Mouse (Mus musculus) splenic B cell, adult 2 months (primary cell): Measurements from ENCODE around the gene Gm17387.

ENCODE experiments used
- DNase-seq: peaks from one replicate; pipeline ENCODE4 v3.0.0-alpha.2; 2011; ENCODE audit warnings: low read depth, low spot score
- H3K27me3 ChIP-seq: 2 replicates; pipeline ENCODE4 v1.6.1; 2012; ENCODE audit warnings: mild to moderate bottlenecking, low read length, moderate library complexity, mixed read lengths; ENCODE audit not compliant: control insufficient read depth, poor library complexity, insufficient read depth, severe bottlenecking
- H3K36me3 ChIP-seq: 2 replicates; pipeline ENCODE4 v1.6.1; 2012; ENCODE audit warnings: mild to moderate bottlenecking, low read length, moderate library complexity, mixed read lengths; ENCODE audit not compliant: control insufficient read depth, poor library complexity, insufficient read depth, severe bottlenecking

Gene Gm17387

GRCm38 (mm10) chr7:141051060-141051685 is 22.2 kb downstream of the Gm17387 start:
- no peaks in the 10 kb centered on the region for H3K36me3 ChIP-seq
- DNase-seq, result no peak
- no peaks in the 10 kb centered on the region for H3K27me3 ChIP-seq

DNA sequence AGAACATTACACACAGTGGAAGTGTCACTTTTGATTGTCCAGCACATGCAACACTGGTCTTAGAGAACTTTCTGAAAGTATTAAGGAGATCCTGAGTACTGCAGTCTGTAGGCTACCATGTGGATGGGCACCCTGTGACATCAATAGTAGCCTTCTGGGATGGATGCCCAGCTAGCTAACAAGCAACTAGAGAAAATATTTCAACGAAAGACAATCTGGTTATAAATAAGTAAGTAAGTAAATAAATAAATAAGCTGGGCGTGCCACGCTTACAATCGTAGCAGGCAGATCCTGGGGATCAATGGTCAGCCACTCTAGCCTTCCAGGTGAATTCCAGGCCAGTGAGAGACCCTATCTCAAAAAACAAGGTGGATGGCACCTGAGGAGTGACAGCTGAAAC is 23.1 kb downstream of the Gm17387 start:
- no peaks in the 10 kb centered on the region for H3K27me3 ChIP-seq

DNA sequence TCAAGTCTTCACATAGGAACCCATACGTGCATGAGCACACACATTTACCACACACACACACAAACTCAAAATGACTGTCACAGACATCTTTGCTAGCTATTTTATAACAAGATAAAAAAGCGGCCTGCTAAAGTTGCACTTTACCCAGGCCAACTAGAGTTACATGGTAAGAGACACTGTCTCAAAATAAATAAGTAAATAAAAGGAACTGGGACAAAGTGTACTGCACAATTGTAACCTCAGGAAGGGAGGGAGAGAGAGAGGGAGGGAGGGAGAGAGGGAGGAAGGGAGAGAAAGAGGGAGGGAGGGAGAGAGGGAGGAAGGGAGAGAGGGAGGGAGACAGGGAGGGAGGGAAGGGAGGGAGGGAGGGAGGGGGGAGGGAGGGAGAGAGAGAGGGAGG is 23.5 kb downstream of the Gm17387 start:
- H3K27me3 ChIP-seq, result no peaks in the 10 kb centered on the region
- H3K36me3 ChIP-seq, result no peaks in the 10 kb centered on the region
- DNase-seq, result no peak

More for the DNA sequence above, 23.1 kb downstream of the Gm17387 start:
- DNase-seq, result no peak
- H3K36me3 ChIP-seq, result no peaks in the 10 kb centered on the region

DNA sequence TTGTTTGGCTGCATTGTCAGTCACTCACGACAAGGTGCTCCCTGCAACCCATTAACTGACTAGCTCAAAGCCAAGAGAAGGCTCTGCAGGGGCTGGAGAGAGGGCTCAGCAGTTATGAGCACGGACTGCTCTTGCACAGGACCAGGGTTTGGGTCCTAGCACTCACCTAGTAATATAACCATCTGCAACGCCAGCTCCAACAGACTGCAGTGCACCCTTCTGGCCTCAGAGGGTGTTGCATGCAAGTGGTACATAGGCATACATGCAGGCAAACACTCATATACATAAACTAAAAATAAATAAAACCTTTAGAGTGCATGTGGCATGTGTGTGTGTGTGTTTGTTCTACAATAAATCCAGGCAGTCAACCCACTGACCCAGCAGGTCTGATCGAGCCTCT is 26.9 kb downstream of the Gm17387 start:
- Histone ChIP-seq H3K36me3 (no peaks in the 10 kb centered on the region), H3K27me3 (no peaks in the 10 kb centered on the region)
- DNase-seq, result no peak

- DNase-seq, result peak; percentile 36
- Histone ChIP-seq H3K27me3 (no peaks in the 10 kb centered on the region), H3K36me3 (no peaks in the 10 kb centered on the region)
These were observed 28.0 kb downstream of the Gm17387 start for GRCm38 (mm10) chr7:141056976-141057375.

DNA sequence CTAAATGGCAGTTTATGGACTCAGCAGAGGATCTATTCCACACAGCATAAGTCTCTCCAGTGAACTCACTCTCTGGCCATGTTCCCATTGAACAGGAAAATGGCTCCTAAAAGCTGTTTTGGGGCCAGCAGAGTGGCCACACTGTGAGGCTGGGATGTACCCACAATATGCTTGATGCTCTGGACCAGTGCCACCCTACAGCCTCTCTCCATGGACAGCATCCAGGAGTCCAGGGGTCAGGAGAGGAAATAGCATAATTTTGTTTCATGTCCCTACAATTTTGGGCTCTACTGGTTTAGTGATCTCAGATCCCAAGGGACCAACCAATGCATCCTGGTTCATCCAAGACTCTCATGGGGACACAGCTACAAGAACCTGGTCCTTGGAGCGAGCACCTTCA is 28.6 kb downstream of the Gm17387 start:
- DNase-seq, result no peak
- Histone ChIP-seq H3K36me3 (no peaks in the 10 kb centered on the region), H3K27me3 (no peaks in the 10 kb centered on the region)

GRCm38 (mm10) chr7:141058601-141059341 is 29.8 kb downstream of the Gm17387 start:
- Histone ChIP-seq H3K27me3 (no peaks in the 10 kb centered on the region), H3K36me3 (no peaks in the 10 kb centered on the region)
- peak; percentile 35 for DNase-seq

DNA sequence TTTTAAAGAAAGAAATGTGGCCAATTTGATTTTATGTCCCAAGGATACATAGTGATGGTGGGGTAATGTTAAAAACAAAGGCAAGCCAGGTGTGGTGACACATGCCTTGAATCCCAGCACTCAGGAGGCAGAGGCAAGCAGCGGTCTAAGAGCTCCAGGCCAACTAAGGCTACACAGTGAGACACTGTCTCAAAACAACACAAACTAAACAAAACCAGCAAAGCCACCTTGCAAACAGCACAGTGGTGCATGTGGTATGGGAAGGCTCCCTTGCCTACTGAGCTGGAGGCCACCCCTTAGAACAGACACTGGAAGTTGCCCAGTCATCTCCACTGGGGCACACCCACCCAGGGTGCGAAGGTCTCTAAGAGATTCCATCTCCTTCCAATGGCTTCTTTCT is 31.0 kb downstream of the Gm17387 start:
- H3K36me3 ChIP-seq, result no peaks in the 10 kb centered on the region
- no peaks in the 10 kb centered on the region for H3K27me3 ChIP-seq
- no peak for DNase-seq

- Histone ChIP-seq H3K36me3 (no peaks in the 10 kb centered on the region), H3K27me3 (no peaks in the 10 kb centered on the region)
- DNase-seq, result peak; percentile 25
These were observed 31.7 kb downstream of the Gm17387 start, which contains the start of gene B4galnt4 for GRCm38 (mm10) chr7:141060426-141061242. B4galnt4 (plus strand) TSS chr7:141061104.

GRCm38 (mm10) chr7:141061269-141061692 is 32.4 kb downstream of the Gm17387 start:
- no peaks in the 10 kb centered on the region for H3K27me3 ChIP-seq
- no peak for DNase-seq
- H3K36me3 ChIP-seq, result no peaks in the 10 kb centered on the region

DNA sequence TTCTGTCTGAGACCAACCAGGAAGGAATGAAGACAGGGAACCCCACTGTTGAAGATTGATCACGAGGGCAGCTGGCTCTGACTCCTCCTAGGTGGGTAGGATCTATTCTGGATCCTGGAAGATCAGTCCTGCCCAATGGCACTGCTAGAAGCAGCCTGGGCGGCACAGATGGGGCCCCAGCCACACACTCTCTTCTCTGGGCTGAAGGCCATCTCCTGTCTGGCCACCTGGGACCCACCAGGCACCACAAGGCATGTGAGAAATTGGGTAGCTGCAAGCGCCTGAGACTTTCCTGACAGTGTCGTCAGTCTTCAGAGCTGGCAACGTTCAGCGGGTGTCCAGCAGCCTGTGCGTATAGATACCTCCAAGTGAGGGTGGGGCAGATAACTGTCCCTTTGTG is 33.6 kb downstream of the Gm17387 start:
- no peak for DNase-seq
- Histone ChIP-seq H3K27me3 (no peaks in the 10 kb centered on the region), H3K36me3 (no peaks in the 10 kb centered on the region)

DNA sequence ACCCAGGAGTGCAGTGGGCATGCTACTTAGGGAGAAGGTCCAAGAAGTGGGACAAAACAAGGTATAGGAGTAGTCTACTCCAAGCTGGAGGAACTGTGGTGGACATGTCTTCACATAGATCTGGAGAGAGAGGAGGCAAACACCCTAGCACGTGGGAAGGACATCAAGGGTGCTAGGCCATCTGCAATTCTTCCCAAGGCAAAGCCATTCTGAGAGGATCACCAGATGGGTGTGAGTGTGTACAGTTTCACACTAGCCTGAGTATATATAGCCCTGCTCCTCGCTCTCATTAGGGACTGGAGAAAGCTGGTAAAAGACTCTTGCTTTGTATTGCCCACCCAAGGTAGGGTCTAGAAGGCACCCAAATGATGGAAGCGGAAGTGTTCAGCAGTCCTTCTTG is 34.4 kb downstream of the Gm17387 start:
- Histone ChIP-seq H3K36me3 (no peaks in the 10 kb centered on the region), H3K27me3 (no peaks in the 10 kb centered on the region)
- no peak for DNase-seq

DNA sequence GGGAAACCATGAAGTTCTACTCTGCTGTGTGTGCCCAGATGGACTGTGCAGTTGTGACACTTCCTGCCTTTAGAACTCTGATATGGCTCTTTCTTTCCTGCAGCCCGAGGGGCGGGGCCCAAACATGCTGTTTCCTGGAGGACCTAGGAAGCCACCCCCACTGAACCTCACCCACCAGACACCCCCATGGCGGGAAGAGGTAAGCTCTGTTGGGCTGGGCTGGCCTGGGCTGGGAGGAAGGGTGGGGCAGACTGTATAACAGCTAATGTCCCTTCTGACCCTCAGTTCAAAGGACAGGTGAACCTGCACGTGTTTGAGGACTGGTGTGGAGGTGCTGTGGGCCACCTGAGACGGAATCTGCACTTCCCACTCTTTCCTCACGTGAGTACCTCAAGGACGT is 35.2 kb downstream of the Gm17387 start:
- no peaks in the 10 kb centered on the region for H3K27me3 ChIP-seq
- no peak for DNase-seq

DNA sequence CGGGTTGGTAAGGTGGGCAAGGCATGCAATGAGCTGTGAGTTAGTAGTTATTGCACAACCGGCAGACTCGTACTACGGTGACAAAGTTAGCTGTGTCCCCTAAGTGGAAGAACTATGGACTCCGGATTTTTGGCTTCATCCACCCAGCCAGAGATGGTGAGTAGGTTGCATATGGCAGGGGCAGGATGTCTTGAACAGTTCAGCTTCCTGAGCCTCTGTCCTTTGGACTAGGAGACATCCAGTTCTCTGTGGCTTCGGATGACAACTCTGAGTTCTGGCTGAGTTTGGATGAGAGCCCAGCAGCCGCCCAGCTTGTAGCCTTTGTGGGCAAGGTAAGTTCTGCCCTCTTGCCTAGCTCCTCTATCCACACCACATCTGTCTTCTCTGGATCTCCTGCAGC is 35.6 kb downstream of the Gm17387 start:
- DNase-seq, result no peak
- H3K27me3 ChIP-seq, result no peaks in the 10 kb centered on the region

More for the DNA sequence above, 35.2 kb downstream of the Gm17387 start:
- H3K36me3 ChIP-seq, result no peaks in the 10 kb centered on the region

GRCm38 (mm10) chr7:141068351-141068750 is 39.4 kb downstream of the Gm17387 start:
- no peak for DNase-seq
- H3K27me3 ChIP-seq, result no peaks in the 10 kb centered on the region
- H3K36me3 ChIP-seq, result no peaks in the 10 kb centered on the region

More for the DNA sequence above, 35.6 kb downstream of the Gm17387 start:
- H3K36me3 ChIP-seq, result no peaks in the 10 kb centered on the region
